Mouse (Mus musculus) ES-Bruce4 (cell line): ENCODE data around the gene Unc93b1.

Experiments used
- CTCF ChIP-seq: IDR thresholded peaks from one replicate; pipeline ENCODE4 v1.8.1; 2011; ENCODE audit warnings: low read depth, low read length
- EP300 ChIP-seq: IDR thresholded peaks from 2 replicates; pipeline ENCODE4 v1.6.1; 2011; ENCODE audit warnings: low read depth, low read length; ENCODE audit not compliant: insufficient read depth
- POLR2A ChIP-seq: IDR thresholded peaks from one replicate; pipeline ENCODE4 v1.8.1; 2011; ENCODE audit warnings: low read length; ENCODE audit not compliant: insufficient read depth

GRCm38 (mm10) chr19:3988750-3989149 is 53.8 kb downstream of the Unc93b1 start:
- TF ChIP-seq CTCF (peak; percentile 32), POLR2A (no peak), EP300 (no peak)
